Mouse (Mus musculus): Measurements from ENCODE around the gene Cab39. TPM values are rescaled to one million over a fixed set of nuclear protein-coding genes. Genes with fewer than 3 reads are reported as not detected.

Cab39 gene
- total and polyA plus RNA-seq, 3 experiments = 36.7 to 118 (median 113) TPM

DNA sequence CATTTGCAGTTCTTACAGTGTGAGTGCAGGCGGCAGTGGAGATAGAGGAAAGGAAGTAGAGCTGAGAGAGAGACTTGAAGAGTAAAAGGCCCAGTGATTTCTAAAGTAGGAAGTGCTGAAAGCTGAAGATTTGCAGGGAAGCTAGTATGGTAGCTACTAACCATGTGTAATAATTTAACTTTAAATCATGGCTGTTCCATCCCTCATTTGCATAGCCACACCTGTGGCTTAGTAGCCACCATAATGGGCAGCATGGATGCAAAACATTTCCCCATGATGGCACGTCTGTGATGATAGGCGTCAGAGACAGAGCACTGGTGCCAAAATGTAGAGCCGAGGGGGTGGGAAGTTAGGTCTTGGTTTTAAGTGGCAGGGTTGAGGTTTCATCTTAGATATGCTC, 47.2 kb downstream of the Cab39 start:
- H3K27ac ChIP-seq = no peak overlapping the region
- intact Hi-C loops (cut with DNase I) = loop anchor here (2.0 kb wide), 1 partner anchor 48 kb away; the partner anchor contains the start of gene Cab39
- 55% methylated on average over 4 of the region's 4 CpGs for WGBS

DNA sequence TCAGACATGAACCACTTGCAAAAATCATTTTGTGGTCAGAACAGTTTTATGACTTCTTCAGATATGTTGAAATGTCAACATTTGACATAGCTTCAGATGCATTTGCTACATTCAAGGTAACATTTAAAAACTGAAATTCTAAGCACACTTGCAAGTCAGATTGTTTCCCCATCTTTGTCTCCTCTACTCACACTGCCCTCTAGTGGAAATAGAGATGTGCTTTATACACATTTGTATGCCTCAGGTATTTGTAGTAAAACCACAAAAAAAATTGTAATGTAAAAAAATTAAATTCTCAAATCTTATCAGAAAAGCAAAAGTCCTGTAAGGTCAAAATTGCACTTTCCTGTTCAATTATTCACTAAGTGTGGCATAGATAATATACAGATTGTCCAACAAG, 49.0 kb downstream of the Cab39 start:
- peaks cover 3% of the 10 kb centered on the region; the same call in 1 of the 2 replicates for H3K36me3 ChIP-seq (ENCODE audit: control insufficient read depth, insufficient read depth, low read length)
- no peak for DNase-seq
- H3K27ac ChIP-seq = no peak overlapping the region

More for the DNA sequence above, 47.2 kb downstream of the Cab39 start:
- Histone ChIP-seq H3K36me3 (ENCODE audit: control insufficient read depth, insufficient read depth, low read length) (peaks cover 3% of the 10 kb centered on the region; the same call in 1 of the 2 replicates), H3K9ac (ENCODE audit: low read depth, low read length) (no peak overlapping the region), H3K27me3 (ENCODE audit: control insufficient read depth, insufficient read depth, low read length) (no peaks in the 10 kb centered on the region), H3K79me2 (replicated peaks; ENCODE audit: control insufficient read depth, insufficient read depth, low read length) (no peaks in the 10 kb centered on the region), H3K4me3 (no peak overlapping the region), H3K4me1 (ENCODE audit: control insufficient read depth, insufficient read depth, low read length) (peaks cover 8% of the 10 kb centered on the region)
- TF ChIP-seq CTCF (IDR thresholded peaks at IDR 0.05) (no peak), EP300 (IDR thresholded peaks at IDR 0.05; ENCODE audit: insufficient read depth, low read depth, low read length) (no peak), POLR2A (IDR thresholded peaks at IDR 0.05; ENCODE audit: insufficient read depth, low read depth, low read length) (no peak)
- DNase-seq = no peak

DNA sequence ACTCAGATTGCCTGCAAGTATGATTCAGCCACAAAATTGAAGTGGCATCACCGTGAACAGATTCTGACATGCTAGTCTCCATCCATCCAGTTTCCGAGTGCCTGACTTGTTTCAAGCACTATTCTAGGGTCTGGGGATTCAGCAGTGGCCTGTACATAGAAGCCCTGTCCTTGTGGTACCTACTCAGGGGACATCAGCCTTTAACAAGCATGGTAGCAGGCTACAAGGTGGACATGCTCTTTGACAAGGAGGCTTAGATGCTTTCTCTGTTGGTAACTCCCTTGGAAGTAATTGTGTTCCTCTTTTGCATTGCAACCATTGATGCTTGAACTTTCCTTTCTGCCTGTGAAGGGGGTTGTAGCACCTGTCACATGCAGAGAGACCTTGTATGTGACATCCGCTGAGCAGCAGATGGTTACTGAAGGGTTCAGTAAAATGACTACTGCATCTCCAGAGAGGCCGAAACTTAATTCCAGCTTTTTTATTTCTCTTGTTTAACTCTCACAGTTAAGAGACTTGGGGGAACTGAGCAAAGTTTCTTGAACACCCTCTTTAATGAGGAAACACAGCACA, 50.1 kb downstream of the Cab39 start:
- H3K79me2 ChIP-seq (replicated peaks; ENCODE audit: control insufficient read depth, insufficient read depth, low read length) = no peaks in the 10 kb centered on the region
- H3K9ac ChIP-seq (ENCODE audit: low read depth, low read length) = no peak overlapping the region
- TF ChIP-seq POLR2A (IDR thresholded peaks at IDR 0.05; ENCODE audit: insufficient read depth, low read depth, low read length) = no peak
- no peak for TF ChIP-seq EP300 (IDR thresholded peaks at IDR 0.05; ENCODE audit: insufficient read depth, low read depth, low read length)
- no peak for TF ChIP-seq CTCF (IDR thresholded peaks at IDR 0.05)
- H3K27ac ChIP-seq = no peak overlapping the region
- intact Hi-C loops (cut with DNase I) = no loop called here
- peaks cover 5% of the 10 kb centered on the region for H3K4me1 ChIP-seq (ENCODE audit: control insufficient read depth, insufficient read depth, low read length)
- 95% methylated on average over 4 of the region's 4 CpGs for WGBS
- no peak overlapping the region for H3K4me3 ChIP-seq
- no peaks in the 10 kb centered on the region for H3K27me3 ChIP-seq (ENCODE audit: control insufficient read depth, insufficient read depth, low read length)
- peaks cover 3% of the 10 kb centered on the region; the same call in 1 of the 2 replicates for H3K36me3 ChIP-seq (ENCODE audit: control insufficient read depth, insufficient read depth, low read length)
- DNase-seq = no peak

More for the DNA sequence above, 49.0 kb downstream of the Cab39 start:
- Histone ChIP-seq H3K9ac (ENCODE audit: low read depth, low read length) (no peak overlapping the region), H3K4me3 (no peak overlapping the region), H3K27me3 (ENCODE audit: control insufficient read depth, insufficient read depth, low read length) (no peaks in the 10 kb centered on the region), H3K4me1 (ENCODE audit: control insufficient read depth, insufficient read depth, low read length) (peaks cover 8% of the 10 kb centered on the region), H3K79me2 (replicated peaks; ENCODE audit: control insufficient read depth, insufficient read depth, low read length) (no peaks in the 10 kb centered on the region)
- intact Hi-C loops (cut with DNase I) = no loop called here
- TF ChIP-seq POLR2A (IDR thresholded peaks at IDR 0.05; ENCODE audit: insufficient read depth, low read depth, low read length) (no peak), EP300 (IDR thresholded peaks at IDR 0.05; ENCODE audit: insufficient read depth, low read depth, low read length) (no peak), CTCF (IDR thresholded peaks at IDR 0.05) (peak; percentile 84)

DNA sequence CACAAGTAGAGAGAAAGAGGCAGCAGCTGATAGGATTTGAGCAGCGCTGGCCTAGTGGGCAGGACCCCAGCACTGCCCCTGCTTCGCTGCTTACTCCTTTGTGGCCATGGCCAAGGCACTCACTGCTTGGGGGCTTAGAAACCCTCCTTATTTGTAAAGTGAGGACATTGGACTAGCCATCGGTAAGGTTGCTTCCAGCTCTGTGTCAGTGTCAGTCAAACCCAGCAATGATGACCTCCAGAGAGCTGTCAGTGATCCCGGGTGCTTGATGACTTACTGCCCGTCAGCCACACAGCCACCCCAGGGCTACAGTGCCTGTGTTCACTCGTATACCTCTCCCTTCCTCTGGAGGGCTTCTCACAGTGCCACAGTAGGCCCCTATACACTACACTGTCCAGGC, 51.7 kb downstream of the Cab39 start:
- 80% methylated on average over 6 of the region's 6 CpGs for WGBS
- Histone ChIP-seq H3K27me3 (ENCODE audit: control insufficient read depth, insufficient read depth, low read length) (no peaks in the 10 kb centered on the region), H3K9ac (ENCODE audit: low read depth, low read length) (no peak overlapping the region), H3K27ac (no peak overlapping the region), H3K4me1 (ENCODE audit: control insufficient read depth, insufficient read depth, low read length) (peaks cover 3% of the 10 kb centered on the region), H3K79me2 (replicated peaks; ENCODE audit: control insufficient read depth, insufficient read depth, low read length) (no peaks in the 10 kb centered on the region), H3K4me3 (no peak overlapping the region), H3K36me3 (ENCODE audit: control insufficient read depth, insufficient read depth, low read length) (no peaks in the 10 kb centered on the region)
- DNase-seq = no peak
- intact Hi-C loops (cut with DNase I) = no loop called here
- TF ChIP-seq EP300 (IDR thresholded peaks at IDR 0.05; ENCODE audit: insufficient read depth, low read depth, low read length) = no peak

DNA sequence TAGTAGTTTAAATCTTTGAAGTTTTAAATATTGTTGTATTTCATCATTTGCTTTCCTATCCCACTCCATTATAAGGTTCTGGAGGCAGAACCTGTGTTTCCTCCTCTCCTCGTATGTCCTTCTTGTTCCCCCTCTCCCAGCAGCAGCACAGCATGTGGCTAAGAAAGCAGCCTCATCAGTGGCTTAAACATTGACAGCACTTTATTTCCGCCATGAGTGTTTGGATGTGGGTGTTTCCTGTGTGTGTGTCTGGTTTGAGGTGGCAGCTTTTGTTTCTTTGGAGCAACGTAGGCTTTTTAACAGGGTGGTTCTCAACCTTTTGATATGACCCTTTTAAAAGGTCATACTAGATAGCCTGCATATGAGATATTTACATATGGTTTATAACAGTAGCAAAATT, 52.2 kb downstream of the Cab39 start:
- Histone ChIP-seq H3K36me3 (ENCODE audit: control insufficient read depth, insufficient read depth, low read length) (no peaks in the 10 kb centered on the region), H3K4me1 (ENCODE audit: control insufficient read depth, insufficient read depth, low read length) (peaks cover under 1% of the 10 kb centered on the region), H3K4me3 (no peak overlapping the region), H3K79me2 (replicated peaks; ENCODE audit: control insufficient read depth, insufficient read depth, low read length) (no peaks in the 10 kb centered on the region), H3K9ac (ENCODE audit: low read depth, low read length) (no peak overlapping the region), H3K27me3 (ENCODE audit: control insufficient read depth, insufficient read depth, low read length) (no peaks in the 10 kb centered on the region), H3K27ac (no peak overlapping the region)
- intact Hi-C loops (cut with DNase I) = no loop called here
- WGBS = 65% methylated on average over 3 of the region's 3 CpGs
- DNase-seq = no peak
- no peak for TF ChIP-seq POLR2A (IDR thresholded peaks at IDR 0.05; ENCODE audit: insufficient read depth, low read depth, low read length)
- TF ChIP-seq CTCF (IDR thresholded peaks at IDR 0.05) = no peak
- no peak for TF ChIP-seq EP300 (IDR thresholded peaks at IDR 0.05; ENCODE audit: insufficient read depth, low read depth, low read length)

DNA sequence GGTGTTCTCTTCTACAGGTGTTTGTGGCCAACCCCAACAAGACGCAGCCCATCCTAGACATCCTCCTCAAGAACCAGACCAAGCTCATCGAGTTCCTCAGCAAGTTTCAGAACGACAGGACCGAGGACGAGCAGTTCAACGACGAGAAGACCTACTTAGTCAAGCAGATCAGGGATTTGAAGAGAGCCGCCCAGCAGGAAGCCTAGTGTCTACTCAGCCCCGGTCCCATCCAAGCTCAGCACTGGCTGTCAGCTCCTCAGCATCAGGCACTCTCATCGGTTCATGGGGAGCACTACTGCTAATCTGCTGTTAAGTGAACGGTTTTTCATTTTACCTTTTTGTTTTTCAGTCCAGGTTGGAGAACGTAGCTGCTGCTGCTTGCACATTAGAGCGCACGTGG, 55.8 kb downstream of the Cab39 start:
- Histone ChIP-seq H3K4me3 (no peak overlapping the region), H3K27me3 (ENCODE audit: control insufficient read depth, insufficient read depth, low read length) (no peaks in the 10 kb centered on the region), H3K9ac (ENCODE audit: low read depth, low read length) (no peak overlapping the region), H3K27ac (no peak overlapping the region), H3K36me3 (ENCODE audit: control insufficient read depth, insufficient read depth, low read length) (no peaks in the 10 kb centered on the region), H3K79me2 (replicated peaks; ENCODE audit: control insufficient read depth, insufficient read depth, low read length) (no peaks in the 10 kb centered on the region), H3K4me1 (ENCODE audit: control insufficient read depth, insufficient read depth, low read length) (no peaks in the 10 kb centered on the region; the same call in 1 of the 2 replicates)
- no peak for DNase-seq
- WGBS = 93% methylated on average over 14 of the region's 14 CpGs
- intact Hi-C loops (cut with DNase I) = no loop called here
- TF ChIP-seq POLR2A (IDR thresholded peaks at IDR 0.05; ENCODE audit: insufficient read depth, low read depth, low read length) = no peak
- no peak for TF ChIP-seq CTCF (IDR thresholded peaks at IDR 0.05)
- TF ChIP-seq EP300 (IDR thresholded peaks at IDR 0.05; ENCODE audit: insufficient read depth, low read depth, low read length) = no peak

Measured in heart, adult 2 months (tissue).